Mouse (Mus musculus): ENCODE results near the gene Krt88.

Krt88 gene

GRCm38 (mm10) chr15:101447444-101447843 is at the start of gene Krt88:
Gene Krt88, plus strand, starts transcription at chr15:101447744.
- no peak for DNase-seq

DNA sequence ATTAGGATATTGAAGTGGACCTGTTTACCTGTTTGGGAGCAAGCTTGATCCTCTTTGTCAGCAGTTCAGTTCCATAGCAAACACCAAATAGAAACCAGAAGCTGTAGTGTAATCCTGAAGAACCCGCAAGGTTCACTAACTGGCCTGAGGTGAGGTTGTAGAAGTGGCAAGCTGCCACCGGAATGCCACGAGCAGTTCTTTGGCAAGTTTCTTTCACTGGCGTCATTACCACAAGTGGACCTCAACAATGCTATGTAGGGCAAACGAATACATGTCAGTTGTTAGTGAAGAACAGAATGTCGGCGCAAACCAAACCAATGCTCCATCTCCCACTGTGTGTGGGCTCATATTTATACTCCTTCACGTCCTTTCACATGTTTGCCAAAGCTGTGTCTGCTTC is 49.3 kb upstream of the Krt88 start:
- no peak for DNase-seq

DNA sequence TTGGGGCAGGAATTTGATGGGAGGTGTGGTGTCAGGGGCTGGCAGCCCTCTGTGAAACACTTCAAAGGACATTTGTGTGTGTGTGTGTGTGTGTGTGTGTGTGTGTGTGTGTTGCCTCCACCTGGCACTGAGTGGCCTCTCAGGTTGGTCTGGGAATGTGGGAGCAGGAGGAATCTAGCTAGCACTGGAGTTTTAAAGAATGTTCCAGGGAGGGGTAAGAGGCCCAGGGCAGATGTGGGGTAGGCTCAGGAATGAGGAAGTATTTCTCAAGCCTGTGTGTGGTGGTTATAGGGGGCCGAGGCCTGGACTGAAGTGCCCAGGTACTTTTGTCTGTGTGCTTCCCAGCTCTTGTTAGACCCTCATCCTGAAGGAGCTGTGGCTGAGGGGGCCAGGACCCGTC is 36.8 kb upstream of the Krt88 start, which contains the start of gene Krt7:
Krt7 (plus strand) TSS at position 269 of the 400 bp plus-strand sequence.
- DNase-seq: peak; percentile 76

DNA sequence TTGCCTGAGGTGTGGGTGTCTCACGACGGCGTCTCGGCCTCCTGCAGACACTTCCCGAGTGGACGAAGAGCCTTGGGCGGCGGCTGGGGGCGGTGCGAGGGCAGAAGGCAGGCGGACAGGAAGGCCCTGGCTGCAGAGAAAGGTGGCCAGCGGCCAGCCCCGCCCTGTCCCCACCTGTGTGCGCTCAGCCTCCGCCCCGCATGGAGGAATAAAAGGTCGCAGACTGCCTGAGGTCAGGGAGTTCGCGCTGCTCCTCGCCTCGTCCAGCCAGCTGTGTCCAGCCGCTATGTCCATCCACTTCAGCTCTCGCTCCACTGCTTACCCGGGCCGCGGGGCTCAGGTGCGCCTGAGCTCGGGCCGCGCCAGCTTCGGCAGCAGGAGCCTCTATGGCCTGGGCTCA is 35.4 kb upstream of the Krt88 start:
- peak; percentile 85 for DNase-seq

DNA sequence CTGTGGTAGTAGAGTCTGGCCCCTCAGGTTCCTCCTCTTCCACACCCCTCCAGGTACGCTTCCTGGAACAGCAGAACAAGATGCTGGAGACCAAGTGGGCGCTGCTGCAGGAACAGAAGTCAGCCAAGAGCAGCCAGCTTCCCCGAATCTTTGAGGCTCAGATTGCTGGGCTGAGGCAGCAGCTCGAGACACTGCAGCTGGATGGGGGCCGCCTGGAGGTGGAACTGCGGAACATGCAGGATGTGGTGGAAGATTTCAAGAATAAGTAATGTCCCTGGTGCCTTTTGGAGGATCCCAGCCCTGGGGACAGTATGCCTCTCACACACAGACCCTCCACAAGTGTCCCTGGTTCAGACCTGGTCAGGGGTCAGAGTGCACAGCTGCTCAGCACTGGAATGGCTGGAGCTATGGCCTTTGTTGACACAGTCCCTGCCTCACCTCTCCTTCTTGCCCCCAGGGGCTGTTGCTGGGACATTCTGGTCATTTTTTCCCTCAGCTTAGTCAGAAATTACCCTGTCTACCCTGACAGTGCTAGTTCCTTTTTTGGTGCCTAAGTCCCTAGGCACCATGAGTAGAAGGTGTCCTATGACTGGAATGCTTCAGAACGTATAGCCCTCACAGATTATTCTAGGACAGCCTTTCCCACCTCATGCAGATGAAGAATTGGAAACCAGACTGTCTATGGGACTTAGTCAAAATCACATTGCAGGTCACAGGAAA is 33.5 kb upstream of the Krt88 start:
- DNase-seq: peak; percentile 36

GRCm38 (mm10) chr15:101414807-101415565 is 32.6 kb upstream of the Krt88 start:
- no peak for DNase-seq

DNA sequence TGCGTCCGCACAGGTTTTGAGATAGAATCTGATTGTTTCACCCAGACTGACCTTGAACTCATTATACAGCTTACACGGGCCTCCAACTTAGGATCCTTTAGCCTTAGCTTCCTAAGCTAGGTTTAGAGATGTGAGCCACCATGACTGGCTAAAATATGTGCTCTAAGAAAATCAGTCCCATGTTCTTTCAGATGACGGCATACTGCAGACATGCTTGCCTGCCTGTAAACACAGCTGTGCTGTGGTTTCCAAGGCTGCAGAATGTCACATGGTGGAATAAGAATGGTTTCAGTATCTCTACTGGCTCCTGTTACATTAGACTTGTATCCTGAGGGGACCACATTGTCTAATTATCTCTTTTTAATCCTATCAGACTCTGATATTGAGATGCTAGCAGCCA is 28.6 kb upstream of the Krt88 start:
- DNase-seq: no peak

- no peak for DNase-seq
These were observed 26.6 kb upstream of the Krt88 start for GRCm38 (mm10) chr15:101420903-101421302.

- DNase-seq: no peak
These were observed 22.6 kb upstream of the Krt88 start for GRCm38 (mm10) chr15:101424914-101425313.

GRCm38 (mm10) chr15:101436611-101437010 is 10.9 kb upstream of the Krt88 start:
- no peak for DNase-seq

DNA sequence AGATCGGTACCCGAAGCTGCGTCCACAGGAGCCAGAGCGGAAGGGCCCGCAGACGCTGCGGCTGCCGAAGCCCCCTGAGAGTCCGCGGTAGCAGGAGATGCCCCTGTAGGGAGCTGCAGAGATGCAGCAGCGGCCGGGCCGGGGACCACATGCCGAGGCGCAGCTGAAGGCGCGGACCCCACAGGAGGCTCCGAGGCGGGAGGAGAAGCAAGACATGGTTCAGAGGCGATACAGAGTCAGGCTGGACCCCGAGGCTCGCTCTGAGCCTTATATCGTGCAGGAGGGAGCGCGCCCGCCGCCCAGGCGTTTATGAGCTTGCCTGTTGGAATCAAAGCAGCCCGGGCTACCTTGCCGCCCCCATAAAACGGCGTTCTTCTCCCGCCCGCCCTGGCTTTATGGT is 9.0 kb upstream of the Krt88 start, which contains the start of gene Krt87:
Krt87 (minus strand) TSS at position 250 of the 400 bp plus-strand sequence.
- no peak for DNase-seq

- no peak for DNase-seq
These were observed 6.7 kb upstream of the Krt88 start for GRCm38 (mm10) chr15:101440837-101441236.

DNA sequence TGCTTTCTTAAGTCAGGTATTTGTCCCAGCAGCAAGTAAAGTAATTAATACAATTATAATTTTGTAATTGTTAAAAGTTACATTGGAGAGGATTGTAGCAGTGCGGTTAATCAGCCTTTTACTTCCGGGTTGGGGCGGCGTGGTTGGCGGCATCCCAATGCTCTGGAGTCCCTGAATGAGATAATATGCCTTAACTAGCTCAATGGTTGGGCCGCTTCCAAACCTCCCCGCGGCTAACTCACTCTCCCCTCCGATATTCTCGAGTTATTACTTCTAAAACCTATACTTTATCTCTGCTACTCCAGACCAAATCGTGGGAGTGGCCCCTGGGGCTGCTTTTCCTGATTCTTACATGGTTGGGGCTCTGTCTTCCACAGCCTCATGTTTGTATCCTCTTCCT is 972 bp upstream of the Krt88 start:
- DNase-seq: no peak

DNA sequence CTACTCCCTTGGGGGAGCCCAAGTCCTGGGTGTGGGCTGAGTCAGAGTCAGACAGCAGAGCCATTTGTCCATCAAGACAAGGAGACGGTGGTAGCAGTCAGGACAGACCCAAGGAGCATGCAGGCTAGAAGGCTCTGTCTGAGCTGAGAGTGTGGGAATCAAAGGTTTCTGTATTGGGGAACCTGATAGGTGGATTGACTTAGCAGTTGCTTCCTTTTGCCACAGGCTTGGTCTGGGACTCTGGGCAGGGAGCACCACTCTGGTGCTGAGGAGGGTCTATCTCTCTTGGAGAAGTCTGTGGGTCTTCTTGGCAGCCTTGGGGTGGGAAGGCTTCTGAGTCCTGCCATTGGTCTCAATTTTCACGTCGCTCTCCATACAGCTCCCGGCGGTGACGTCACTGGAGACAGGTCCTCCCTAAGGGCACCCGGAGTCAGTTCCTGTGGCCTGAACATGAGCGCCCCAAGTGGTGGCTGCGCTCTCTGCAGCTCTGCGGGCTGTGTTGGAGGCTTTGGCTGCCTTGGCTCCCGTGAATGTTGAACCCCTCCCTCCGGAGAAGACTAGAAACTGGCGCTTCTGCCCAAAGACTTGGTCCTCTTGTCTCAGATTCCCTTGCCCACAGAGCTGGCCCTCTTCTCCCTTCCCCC is 5.7 kb downstream of the Krt88 start:
- DNase-seq: peak; percentile 77

GRCm38 (mm10) chr15:101454774-101455173 is 7.2 kb downstream of the Krt88 start:
- DNase-seq: no peak

DNA sequence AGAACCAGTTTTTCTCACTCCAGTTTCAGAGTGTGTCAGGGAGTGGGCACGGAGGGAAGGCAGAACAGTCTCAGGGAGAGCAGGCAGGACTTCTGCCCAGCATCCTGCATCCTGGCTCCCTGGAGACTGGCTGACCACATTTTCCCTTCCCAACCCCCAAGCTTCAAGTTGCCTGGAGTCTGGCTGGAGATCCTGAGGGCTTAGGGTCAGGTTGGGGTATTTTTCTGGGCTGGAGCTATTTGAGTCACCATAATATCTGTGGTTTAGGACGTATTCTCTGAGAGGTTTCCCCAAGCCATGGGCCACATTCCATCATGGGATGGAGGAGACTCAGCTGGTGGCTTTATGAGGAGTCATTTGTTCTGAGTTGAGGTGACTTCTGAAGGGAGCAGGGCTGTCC is 7.7 kb downstream of the Krt88 start:
- peak; percentile 45 for DNase-seq

DNA sequence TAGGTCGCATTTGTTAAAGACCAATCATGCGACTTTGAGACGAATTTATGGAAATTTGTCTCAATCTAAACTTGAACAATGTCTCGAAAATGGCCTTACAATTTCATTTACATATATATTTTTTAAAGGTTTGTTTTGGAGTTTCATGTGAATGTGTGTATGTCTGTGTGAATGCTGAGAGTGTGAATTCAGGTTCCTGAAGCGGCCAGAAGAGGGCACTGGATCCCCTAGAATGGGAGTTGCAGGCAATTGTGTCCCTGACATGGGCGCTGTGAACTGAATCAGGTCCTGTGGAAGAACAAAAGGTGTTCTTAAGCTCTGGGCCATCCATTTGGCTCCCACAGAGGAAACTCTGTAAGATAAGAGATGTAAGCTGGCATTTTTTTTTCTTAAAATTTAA is 8.3 kb downstream of the Krt88 start:
- no peak for DNase-seq

GRCm38 (mm10) chr15:101458361-101458930 is 10.9 kb downstream of the Krt88 start:
- DNase-seq: peak; percentile 51

GRCm38 (mm10) chr15:101459283-101459682 is 11.7 kb downstream of the Krt88 start:
- DNase-seq: no peak

- no peak for DNase-seq
These were observed 16.1 kb downstream of the Krt88 start, which contains the start of gene Krt81 for GRCm38 (mm10) chr15:101463651-101464050. Gene Krt81, minus strand, starts transcription at chr15:101463751.

DNA sequence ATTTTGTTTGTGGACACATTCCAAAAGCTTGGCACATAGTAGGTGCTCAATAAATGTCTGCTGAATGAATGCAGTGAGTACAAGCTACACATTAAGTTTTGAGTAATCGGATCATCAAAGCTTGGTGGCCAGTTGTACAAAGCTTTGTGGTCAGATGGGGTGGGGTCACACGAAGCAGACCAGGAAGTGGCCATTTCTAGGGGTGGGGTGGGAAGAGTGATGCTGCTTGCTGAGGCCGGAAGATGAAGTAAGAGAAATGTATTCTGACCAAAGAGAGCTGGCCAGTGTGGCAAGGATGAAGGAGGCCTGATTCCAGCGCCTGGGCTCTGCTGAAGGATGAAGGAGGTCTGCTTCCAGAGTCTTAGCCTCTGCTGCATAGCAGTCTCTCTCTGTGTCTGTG is 21.5 kb downstream of the Krt88 start:
- no peak for DNase-seq

GRCm38 (mm10) chr15:101472952-101473528 is 25.5 kb downstream of the Krt88 start, which contains the start of gene Krt86:
Gene Krt86, plus strand, starts transcription at chr15:101473478.
- DNase-seq: peak; percentile 24

Measured in kidney, postnatal 14 days (tissue).